Mouse (Mus musculus): ENCODE measurements around the gene Usp39.

- TF ChIP-seq POLR2A (IDR thresholded peaks at IDR 0.05; ENCODE audit: low read depth, low read length) (no peak), CTCF (IDR thresholded peaks at IDR 0.05; ENCODE audit: extremely low read depth, insufficient read length, insufficient replicate concordance, low read depth, low read length) (no peak)
Measured at GRCm38 (mm10) chr6:72383952-72384351, 39.0 kb upstream of the Usp39 start.
